Mouse (Mus musculus): ENCODE measurements at regions not wholly inside any gene's neighbourhood (a gene's known extent, or its start where the extent isn't known, plus 50 kb on each side); places are given as distances from the start of the nearest gene placed in this dataset.

- Histone ChIP-seq H3K27me3 (no peaks in the 10 kb centered on the region), H3K36me3 (no peaks in the 10 kb centered on the region), H3K4me2 (replicated peaks) (no peak overlapping the region), H3K27ac (replicated peaks) (no peak overlapping the region), H3K4me1 (no peaks in the 10 kb centered on the region), H3K9ac (replicated peaks) (no peak overlapping the region), H3K9me3 (no peaks in the 10 kb centered on the region), H3K4me3 (no peak overlapping the region)
- ATAC-seq (replicated peaks) = no peak
- 82% methylated on average over 3 of the region's 3 CpGs for WGBS
Measured at GRCm38 (mm10) chr15:62734900-62735299, 1110.1 kb downstream of the Gsdmc2 start.

GRCm38 (mm10) chr15:62730524-62730923 lies 1114.5 kb downstream of the Gsdmc2 start:
- H3K9me3 ChIP-seq = no peaks in the 10 kb centered on the region
- H3K27me3 ChIP-seq = no peaks in the 10 kb centered on the region
- no peak overlapping the region for H3K4me2 ChIP-seq (replicated peaks)
- no peaks in the 10 kb centered on the region for H3K36me3 ChIP-seq
- ATAC-seq (replicated peaks) = no peak
- WGBS = 83% methylated on average over 3 of the region's 3 CpGs
- no peak overlapping the region for H3K4me3 ChIP-seq
- no peak overlapping the region for H3K27ac ChIP-seq (replicated peaks)
- no peaks in the 10 kb centered on the region for H3K4me1 ChIP-seq
- no peak overlapping the region for H3K9ac ChIP-seq (replicated peaks)

GRCm38 (mm10) chr15:62714265-62714664 lies 1130.7 kb downstream of the Gsdmc2 start:
- Histone ChIP-seq H3K4me2 (replicated peaks) (no peak overlapping the region), H3K36me3 (no peaks in the 10 kb centered on the region), H3K9ac (replicated peaks) (no peak overlapping the region), H3K27me3 (no peaks in the 10 kb centered on the region), H3K4me3 (no peak overlapping the region), H3K4me1 (peaks cover 4% of the 10 kb centered on the region; the same call in 1 of the 2 replicates), H3K9me3 (no peaks in the 10 kb centered on the region), H3K27ac (replicated peaks) (no peak overlapping the region)
- ATAC-seq (replicated peaks) = no peak
- 37% methylated on average over 3 of the region's 3 CpGs for WGBS

- H3K9ac ChIP-seq (replicated peaks) = no peak overlapping the region
- H3K27ac ChIP-seq (replicated peaks) = no peak overlapping the region
- no peaks in the 10 kb centered on the region for H3K27me3 ChIP-seq
- WGBS = 87% methylated on average over 9 of the region's 9 CpGs
- H3K4me2 ChIP-seq (replicated peaks) = no peak overlapping the region
- H3K4me3 ChIP-seq = no peak overlapping the region
- H3K9me3 ChIP-seq = no peaks in the 10 kb centered on the region
- H3K4me1 ChIP-seq = peaks cover 4% of the 10 kb centered on the region; the same call in 1 of the 2 replicates
- H3K36me3 ChIP-seq = no peaks in the 10 kb centered on the region
- no peak for ATAC-seq (replicated peaks)
Measured at GRCm38 (mm10) chr15:62712543-62713131, 1132.3 kb downstream of the Gsdmc2 start.

GRCm38 (mm10) chr15:62712060-62712542 lies 1132.9 kb downstream of the Gsdmc2 start:
- H3K27ac ChIP-seq (replicated peaks) = no peak overlapping the region
- WGBS = 74% methylated on average over 3 of the region's 3 CpGs

GRCm38 (mm10) chr15:62709546-62709945 lies 1135.4 kb downstream of the Gsdmc2 start:
- H3K27ac ChIP-seq (replicated peaks) = no peak overlapping the region

More at GRCm38 (mm10) chr15:62712060-62712542, 1132.9 kb downstream of the Gsdmc2 start:
- no peak for ATAC-seq (replicated peaks)
- no peak overlapping the region for H3K4me2 ChIP-seq (replicated peaks)
- no peak overlapping the region for H3K4me3 ChIP-seq
- H3K9ac ChIP-seq (replicated peaks) = no peak overlapping the region
- no peaks in the 10 kb centered on the region for H3K27me3 ChIP-seq
- H3K36me3 ChIP-seq = no peaks in the 10 kb centered on the region
- peaks cover 4% of the 10 kb centered on the region; the same call in 1 of the 2 replicates for H3K4me1 ChIP-seq
- no peaks in the 10 kb centered on the region for H3K9me3 ChIP-seq

GRCm38 (mm10) chr15:62698559-62698958 lies 1146.4 kb downstream of the Gsdmc2 start:
- Histone ChIP-seq H3K4me2 (replicated peaks) (no peak overlapping the region), H3K4me3 (no peak overlapping the region), H3K27ac (replicated peaks) (no peak overlapping the region), H3K36me3 (no peaks in the 10 kb centered on the region), H3K27me3 (no peaks in the 10 kb centered on the region), H3K9ac (replicated peaks) (no peak overlapping the region), H3K4me1 (no peaks in the 10 kb centered on the region), H3K9me3 (no peaks in the 10 kb centered on the region)
- no peak for ATAC-seq (replicated peaks)
- WGBS = 67% methylated on average over 1 of the region's 1 CpGs

More at GRCm38 (mm10) chr15:62709546-62709945, 1135.4 kb downstream of the Gsdmc2 start:
- ATAC-seq (replicated peaks) = no peak
- Histone ChIP-seq H3K4me1 (peaks cover 4% of the 10 kb centered on the region; the same call in 1 of the 2 replicates), H3K9me3 (no peaks in the 10 kb centered on the region), H3K9ac (replicated peaks) (no peak overlapping the region), H3K27me3 (no peaks in the 10 kb centered on the region), H3K4me3 (no peak overlapping the region), H3K36me3 (no peaks in the 10 kb centered on the region), H3K4me2 (replicated peaks) (no peak overlapping the region)
- 38% methylated on average over 2 of the region's 2 CpGs for WGBS

GRCm38 (mm10) chr15:62694734-62695133 lies 1150.2 kb downstream of the Gsdmc2 start:
- Histone ChIP-seq H3K9me3 (no peaks in the 10 kb centered on the region), H3K4me1 (no peaks in the 10 kb centered on the region), H3K36me3 (no peaks in the 10 kb centered on the region), H3K9ac (replicated peaks) (no peak overlapping the region), H3K4me2 (replicated peaks) (no peak overlapping the region), H3K4me3 (no peak overlapping the region), H3K27me3 (no peaks in the 10 kb centered on the region), H3K27ac (replicated peaks) (no peak overlapping the region)
- WGBS = 51% methylated on average over 3 of the region's 3 CpGs
- no peak for ATAC-seq (replicated peaks)

GRCm38 (mm10) chr15:62693671-62694070 lies 1151.3 kb downstream of the Gsdmc2 start:
- no peak overlapping the region for H3K27ac ChIP-seq (replicated peaks)
- no peaks in the 10 kb centered on the region for H3K27me3 ChIP-seq
- no peak for ATAC-seq (replicated peaks)
- no peak overlapping the region for H3K9ac ChIP-seq (replicated peaks)
- no peaks in the 10 kb centered on the region for H3K9me3 ChIP-seq
- no peaks in the 10 kb centered on the region for H3K4me1 ChIP-seq
- no peak overlapping the region for H3K4me2 ChIP-seq (replicated peaks)
- WGBS = 95% methylated on average over 9 of the region's 10 CpGs
- no peak overlapping the region for H3K4me3 ChIP-seq
- H3K36me3 ChIP-seq = no peaks in the 10 kb centered on the region

GRCm38 (mm10) chr15:62673410-62673809 lies 1171.6 kb downstream of the Gsdmc2 start:
- peak; percentile 87 for ATAC-seq (replicated peaks)
- no peak overlapping the region for H3K4me2 ChIP-seq (replicated peaks)
- peak overlapping the region; percentile 53; the same call in 1 of the 2 replicates for H3K27ac ChIP-seq (replicated peaks)
- H3K27me3 ChIP-seq = no peaks in the 10 kb centered on the region
- 17% methylated on average over 4 of the region's 4 CpGs for WGBS
- no peaks in the 10 kb centered on the region for H3K36me3 ChIP-seq
- no peak overlapping the region for H3K4me3 ChIP-seq
- H3K4me1 ChIP-seq = peaks cover 3% of the 10 kb centered on the region; the same call in 1 of the 2 replicates
- no peak overlapping the region for H3K9ac ChIP-seq (replicated peaks)
- H3K9me3 ChIP-seq = no peaks in the 10 kb centered on the region

GRCm38 (mm10) chr15:62670026-62670425 lies 1175.0 kb downstream of the Gsdmc2 start:
- Histone ChIP-seq H3K36me3 (no peaks in the 10 kb centered on the region), H3K9me3 (no peaks in the 10 kb centered on the region), H3K4me1 (peaks cover 3% of the 10 kb centered on the region; the same call in 1 of the 2 replicates), H3K27me3 (no peaks in the 10 kb centered on the region), H3K9ac (replicated peaks) (no peak overlapping the region), H3K4me2 (replicated peaks) (no peak overlapping the region), H3K4me3 (no peak overlapping the region), H3K27ac (replicated peaks) (no peak overlapping the region)
- 90% methylated on average over 3 of the region's 3 CpGs for WGBS
- ATAC-seq (replicated peaks) = no peak

- Histone ChIP-seq H3K36me3 (no peaks in the 10 kb centered on the region), H3K4me3 (no peak overlapping the region), H3K4me2 (replicated peaks) (no peak overlapping the region), H3K27ac (replicated peaks) (no peak overlapping the region), H3K27me3 (no peaks in the 10 kb centered on the region), H3K9me3 (no peaks in the 10 kb centered on the region), H3K9ac (replicated peaks) (no peak overlapping the region), H3K4me1 (no peaks in the 10 kb centered on the region)
- no peak for ATAC-seq (replicated peaks)
- whole genome bisulfite sequencing = 37% methylated on average over 4 of the region's 4 CpGs
Measured at GRCm38 (mm10) chr15:62659096-62659495, 1185.9 kb downstream of the Gsdmc2 start.

GRCm38 (mm10) chr15:62658695-62659094 lies 1186.3 kb downstream of the Gsdmc2 start:
- H3K36me3 ChIP-seq = no peaks in the 10 kb centered on the region
- no peak overlapping the region for H3K27ac ChIP-seq (replicated peaks)
- 87% methylated on average over 1 of the region's 1 CpGs for WGBS
- no peaks in the 10 kb centered on the region for H3K27me3 ChIP-seq
- H3K4me2 ChIP-seq (replicated peaks) = no peak overlapping the region
- no peak for ATAC-seq (replicated peaks)
- no peaks in the 10 kb centered on the region for H3K4me1 ChIP-seq
- H3K9me3 ChIP-seq = no peaks in the 10 kb centered on the region
- no peak overlapping the region for H3K4me3 ChIP-seq
- H3K9ac ChIP-seq (replicated peaks) = no peak overlapping the region

Measured in forebrain, embryonic 15.5 days (tissue).